Mouse (Mus musculus): ENCODE results near the gene Trim44. TPM values are rescaled to one million over a fixed set of nuclear protein-coding genes. Genes with fewer than 3 reads are reported as not detected.

Trim44 gene
- 13.4 and 16.8 TPM in 2 replicates for polyA plus RNA-seq (2015; fragmentation: Nextera tagmentation; extraction: Ambion mirVana)

DNA sequence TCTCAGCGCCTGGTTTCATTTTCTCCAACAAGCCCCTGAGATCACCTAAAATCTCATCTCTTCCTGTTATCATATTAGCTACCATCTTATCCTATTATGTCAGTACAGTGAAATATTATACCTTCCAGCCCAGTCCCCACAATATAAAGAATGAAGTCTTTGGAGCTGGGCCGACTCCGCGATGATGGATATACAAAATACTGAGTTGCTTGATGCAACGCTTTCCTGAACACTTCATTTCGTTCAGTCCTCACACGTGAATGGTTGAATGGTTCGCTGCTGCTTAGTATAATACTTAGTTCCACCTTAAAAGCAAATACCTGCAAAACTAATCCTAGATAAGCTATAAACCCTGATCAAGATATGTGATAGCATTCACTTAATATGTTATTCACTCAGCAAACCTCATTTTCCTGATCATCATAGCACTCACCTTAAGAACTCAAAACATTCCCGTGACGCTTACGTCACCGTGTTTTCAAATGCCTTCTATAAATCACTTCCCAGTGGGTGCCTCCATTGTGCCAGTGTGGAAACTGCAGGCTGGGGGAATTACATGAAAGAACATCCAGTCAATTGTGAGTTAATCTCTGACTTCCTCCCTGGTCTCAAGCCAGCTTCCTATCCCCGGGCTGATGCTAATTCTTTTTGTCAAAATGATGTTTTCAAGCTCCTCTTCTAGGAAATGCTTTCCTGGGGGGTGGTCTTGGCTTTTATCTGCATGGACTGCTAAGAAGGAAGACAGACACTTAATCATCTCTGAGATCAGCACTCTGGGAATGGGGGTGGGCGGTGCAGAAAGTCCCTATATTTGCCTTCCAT is at the start of gene Trim44:
Gene Trim44 (minus strand): TSS at position 466 of the 822 bp plus-strand sequence.

DNA sequence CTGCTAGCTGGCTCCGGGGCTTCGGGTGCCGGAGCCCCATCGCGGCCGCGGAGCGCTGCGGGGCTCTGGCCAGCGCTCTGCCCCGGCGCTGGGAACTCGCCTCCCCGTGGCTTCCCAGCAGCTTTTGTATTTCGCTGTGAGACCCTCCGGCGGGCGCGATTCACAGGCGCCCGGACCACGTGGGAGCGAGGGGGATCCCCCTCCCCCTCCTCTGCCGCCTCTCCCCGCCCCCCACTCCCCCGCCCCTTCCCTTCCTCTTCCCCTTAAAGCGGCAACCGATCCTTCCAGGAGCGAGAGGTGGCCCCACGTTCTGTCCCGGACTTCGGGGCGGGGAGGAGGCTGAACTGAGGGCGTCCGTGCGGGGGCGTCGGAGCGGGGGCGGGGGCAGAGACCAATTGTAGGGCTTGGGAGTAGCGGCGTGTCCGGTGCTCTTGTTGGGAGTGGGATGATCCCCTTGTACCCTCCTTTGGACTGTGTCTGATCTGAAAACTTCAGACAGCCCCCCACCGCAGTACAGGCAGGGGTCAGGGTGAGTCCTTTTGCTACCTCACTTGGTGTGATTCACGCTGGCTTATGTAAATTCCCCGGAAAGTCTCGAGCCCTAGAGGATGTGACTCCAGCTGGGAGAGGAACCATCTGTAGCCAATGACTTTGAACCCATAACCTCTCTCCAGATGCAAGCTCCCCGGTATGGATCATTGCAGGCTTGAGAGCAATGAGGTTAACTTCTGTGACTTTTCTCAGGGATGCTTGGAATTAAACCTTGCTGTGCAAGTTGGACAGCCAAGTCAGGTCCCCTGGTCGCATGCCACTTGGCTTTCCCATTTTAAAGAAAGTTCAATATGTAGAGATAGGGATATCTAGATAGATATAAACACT is 44.3 kb upstream of the Trim44 start, which contains the start of gene Fjx1:
Gene Fjx1 (minus strand): TSS at position 829 of the 879 bp plus-strand sequence.

Other genes starting within 250 kb of the Trim44 start
- 23.1 and 25.1 TPM in 2 replicates for gene Ldlrad3, start 221.4 kb downstream of the Trim44 start, polyA plus RNA-seq (2015; fragmentation: Nextera tagmentation; extraction: Ambion mirVana)
- gene Fjx1, start 44.7 kb upstream of the Trim44 start, polyA plus RNA-seq (2015; fragmentation: Nextera tagmentation; extraction: Ambion mirVana), result 3.5 and 5.3 TPM in 2 replicates
- 39.9 and 46.1 TPM in 2 replicates for gene Pamr1, start 142.2 kb upstream of the Trim44 start, polyA plus RNA-seq (2015; fragmentation: Nextera tagmentation; extraction: Ambion mirVana)

All from skeletal muscle tissue, postnatal 0 days (tissue).